Mouse (Mus musculus) small intestine, adult 2 months (tissue): ENCODE measurements at regions not wholly inside any gene's neighbourhood (a gene's known extent, or its start where the extent isn't known, plus 50 kb on each side); places are given as distances from the start of the nearest gene placed in this dataset.

ENCODE experiments used
- H3K27ac ChIP-seq: fragments of 200-500 bp; 2 replicates; pipeline ENCODE4 v1.5.1; 2012; ENCODE audit warnings: low read depth, low read length, control low read depth, inconsistent platforms; ENCODE audit not compliant: insufficient read depth
- H3K27me3 ChIP-seq: fragments of 200-500 bp; 2 replicates; pipeline ENCODE4 v1.6.1; 2012; ENCODE audit warnings: mild to moderate bottlenecking, moderate library complexity, low read length, inconsistent platforms; ENCODE audit not compliant: control insufficient read depth, insufficient read depth
- H3K36me3 ChIP-seq: fragments of 200-500 bp; 2 replicates; pipeline ENCODE4 v1.6.1; 2012; ENCODE audit warnings: mild to moderate bottlenecking, low read length, control low read depth, inconsistent platforms; ENCODE audit not compliant: control insufficient read depth, insufficient read depth
- H3K4me1 ChIP-seq: fragments of 200-500 bp; 2 replicates; pipeline ENCODE4 v1.6.1; 2012; ENCODE audit warnings: low read length, inconsistent platforms, mixed read lengths; ENCODE audit not compliant: control insufficient read depth, insufficient read depth, insufficient read length
- H3K4me3 ChIP-seq: fragments of 200-500 bp; 2 replicates; pipeline ENCODE4 v1.5.1; 2012; ENCODE audit warnings: low read depth, mild to moderate bottlenecking, control low read depth, inconsistent platforms, low read length, moderate library complexity
- CTCF ChIP-seq: fragments of 200-500 bp; IDR thresholded peaks from 2 replicates; pipeline ENCODE4 v1.5.1; 2012; ENCODE audit warnings: low read depth, mild to moderate bottlenecking, control low read depth, inconsistent platforms, low read length, moderate library complexity, mixed read lengths; ENCODE audit not compliant: insufficient replicate concordance, insufficient read length; ENCODE audit errors: extremely low read depth
- POLR2A ChIP-seq: fragments of 200-500 bp; IDR thresholded peaks from 2 replicates; pipeline ENCODE4 v1.6.1; 2012; ENCODE audit warnings: low read depth, mild to moderate bottlenecking, control low read depth, inconsistent platforms, low read length, moderate library complexity
- WGBS: fragments of 180-500 bp; shearing (Covaris S2); methylation state at CpG from one replicate; pipeline ENCODE4 v1.1.7; 2018; 5-methylcytosine and 5-hydroxymethylcytosine counted together

- no peaks in the 10 kb centered on the region for H3K36me3 ChIP-seq
- no peaks in the 10 kb centered on the region for H3K27me3 ChIP-seq
- H3K4me1 ChIP-seq: 0 out of 2 replicates have a peak, but pooled peaks cover 2% of the 10 kb centered on the region
- no peak overlapping the region for H3K4me3 ChIP-seq
- H3K27ac ChIP-seq: no peak overlapping the region
- WGBS: 35% methylated on average over 6 of the region's 6 CpGs
- TF ChIP-seq CTCF (no peak), POLR2A (no peak)
Observed at GRCm38 (mm10) chr11:111947671-111948070, 834.4 kb upstream of the Sox9 start.

GRCm38 (mm10) chr11:111953421-111953820 is 828.6 kb upstream of the Sox9 start:
- Histone ChIP-seq H3K27ac (no peak overlapping the region), H3K27me3 (no peaks in the 10 kb centered on the region), H3K4me3 (no peak overlapping the region), H3K4me1 (no peaks in the 10 kb centered on the region), H3K36me3 (no peaks in the 10 kb centered on the region)
- WGBS: 80% methylated on average over 5 of the region's 5 CpGs
- TF ChIP-seq CTCF (no peak), POLR2A (no peak)

- H3K4me1 ChIP-seq: no peaks in the 10 kb centered on the region
- no peak for TF ChIP-seq CTCF
- no peak for TF ChIP-seq POLR2A
- H3K36me3 ChIP-seq: no peaks in the 10 kb centered on the region
- no peak overlapping the region for H3K27ac ChIP-seq
- H3K4me3 ChIP-seq: no peak overlapping the region
- no peaks in the 10 kb centered on the region for H3K27me3 ChIP-seq
- 67% methylated on average over 5 of the region's 5 CpGs for WGBS
Observed at GRCm38 (mm10) chr11:111957721-111958287, 824.2 kb upstream of the Sox9 start.

DNA sequence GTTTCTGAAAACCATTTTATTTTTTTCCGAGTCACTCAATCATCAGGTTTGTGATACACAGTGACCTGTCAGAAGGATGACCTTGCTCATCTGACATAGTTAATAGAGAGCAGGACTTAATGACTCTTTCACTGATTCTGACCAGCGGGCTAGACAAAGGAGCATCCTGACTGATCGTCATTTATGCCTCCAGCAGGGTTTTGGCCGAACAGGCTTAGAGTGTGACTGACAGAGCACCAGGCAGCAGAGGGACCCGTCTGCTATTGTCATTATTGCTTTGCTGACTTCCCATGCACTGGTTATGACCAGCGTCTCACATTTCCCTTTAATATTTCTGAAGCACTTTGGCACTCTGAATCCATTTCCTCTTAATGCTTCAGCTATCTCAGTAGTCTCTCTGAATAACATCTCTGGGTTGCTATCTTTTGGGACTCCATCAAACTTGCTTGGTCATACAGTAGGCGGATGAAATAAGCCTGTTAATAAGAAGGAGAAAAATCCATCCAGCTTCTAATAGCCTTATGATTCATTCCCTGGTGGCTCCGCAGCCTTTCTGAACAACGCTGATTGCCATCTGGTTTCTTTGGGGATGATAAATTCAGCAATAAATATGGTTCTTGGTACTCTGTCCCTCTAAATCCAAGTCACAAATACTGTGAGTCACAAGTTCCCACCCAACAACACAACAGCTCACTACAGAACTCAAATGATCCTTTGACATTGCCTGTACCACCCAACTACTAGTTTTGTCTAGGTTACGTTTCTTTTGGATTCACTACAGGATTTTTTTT is 820.8 kb upstream of the Sox9 start:
- Histone ChIP-seq H3K27ac (no peak overlapping the region), H3K4me1 (no peaks in the 10 kb centered on the region), H3K27me3 (no peaks in the 10 kb centered on the region; the same call in 1 of the 2 replicates), H3K36me3 (no peaks in the 10 kb centered on the region), H3K4me3 (no peak overlapping the region)
- TF ChIP-seq POLR2A (no peak), CTCF (no peak)
- 70% methylated on average over 10 of the region's 10 CpGs for WGBS

- H3K4me1 ChIP-seq: no peaks in the 10 kb centered on the region
- no peak overlapping the region for H3K4me3 ChIP-seq
- H3K27me3 ChIP-seq: no peaks in the 10 kb centered on the region; the same call in 1 of the 2 replicates
- WGBS: 43% methylated on average over 2 of the region's 2 CpGs
- TF ChIP-seq POLR2A (no peak), CTCF (no peak)
- H3K36me3 ChIP-seq: no peaks in the 10 kb centered on the region
- no peak overlapping the region for H3K27ac ChIP-seq
Observed at GRCm38 (mm10) chr11:111961846-111962245, 820.2 kb upstream of the Sox9 start.

GRCm38 (mm10) chr11:111964066-111964465 is 818.0 kb upstream of the Sox9 start:
- WGBS: 91% methylated on average over 6 of the region's 6 CpGs
- TF ChIP-seq POLR2A (no peak), CTCF (no peak)
- no peaks in the 10 kb centered on the region; the same call in 1 of the 2 replicates for H3K27me3 ChIP-seq
- H3K36me3 ChIP-seq: no peaks in the 10 kb centered on the region
- H3K27ac ChIP-seq: no peak overlapping the region
- no peaks in the 10 kb centered on the region for H3K4me1 ChIP-seq
- no peak overlapping the region for H3K4me3 ChIP-seq

DNA sequence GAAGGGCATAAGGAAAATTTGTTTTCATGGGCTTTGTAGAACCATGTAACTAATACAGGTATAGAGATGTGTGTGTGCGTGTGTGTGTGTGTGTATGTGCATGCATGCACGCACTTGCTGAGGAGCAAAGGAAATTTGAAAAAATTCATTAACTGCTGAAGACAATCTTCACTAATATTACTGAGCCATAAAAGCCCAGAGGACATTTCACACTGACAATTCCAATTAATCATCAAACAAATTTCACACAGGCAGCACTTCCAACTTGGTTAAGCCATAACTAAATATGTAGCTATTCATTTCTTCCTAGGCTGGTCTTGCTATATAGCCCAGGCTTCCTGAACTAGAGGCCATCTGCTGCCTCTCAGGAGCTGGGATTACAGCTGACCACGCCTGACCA is 815.6 kb upstream of the Sox9 start:
- TF ChIP-seq CTCF (no peak), POLR2A (no peak)
- Histone ChIP-seq H3K4me1 (no peaks in the 10 kb centered on the region), H3K27ac (no peak overlapping the region), H3K27me3 (no peaks in the 10 kb centered on the region; the same call in 1 of the 2 replicates), H3K4me3 (no peak overlapping the region), H3K36me3 (no peaks in the 10 kb centered on the region)
- 89% methylated on average over 3 of the region's 3 CpGs for WGBS

DNA sequence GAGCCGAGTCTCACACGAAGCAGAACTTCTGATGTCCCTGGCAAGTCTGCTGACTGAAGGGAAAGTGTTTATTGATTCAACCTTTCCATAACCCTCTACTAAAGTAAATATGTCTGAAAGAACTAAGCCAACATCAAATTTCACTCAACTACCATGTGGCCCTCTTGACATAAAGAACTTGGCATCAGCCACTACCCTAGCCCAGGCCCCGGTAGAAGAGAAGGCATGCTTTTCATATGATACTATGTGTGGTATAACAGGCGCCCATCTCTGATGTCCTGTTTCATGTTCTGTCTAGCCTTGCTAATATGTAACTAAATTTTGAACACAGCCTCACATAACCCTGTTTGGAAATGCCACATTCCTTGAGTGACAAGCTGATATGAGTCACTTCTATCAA is 811.0 kb upstream of the Sox9 start:
- Histone ChIP-seq H3K4me1 (no peaks in the 10 kb centered on the region), H3K4me3 (no peak overlapping the region), H3K27ac (no peak overlapping the region), H3K36me3 (no peaks in the 10 kb centered on the region), H3K27me3 (no peaks in the 10 kb centered on the region)
- 53% methylated on average over 4 of the region's 4 CpGs for WGBS
- TF ChIP-seq CTCF (no peak), POLR2A (no peak)
